Mouse (Mus musculus) liver, embryonic 14.5 days (tissue): ENCODE measurements at regions not wholly inside any gene's neighbourhood (a gene's known extent, or its start where the extent isn't known, plus 50 kb on each side); places are given as distances from the start of the nearest gene placed in this dataset.

Experiments used
- CTCF ChIP-seq: IDR thresholded peaks from 2 replicates; pipeline ENCODE4 v1.5.1; 2016; ENCODE audit warnings: antibody characterized with exemption, low read depth, control low read depth
- EP300 ChIP-seq: IDR thresholded peaks from 2 replicates; pipeline ENCODE4 v1.6.1; 2016; ENCODE audit warnings: antibody characterized with exemption, low read depth

GRCm38 (mm10) chr19:54359731-54360130, 315.8 kb downstream of the Adra2a start:
- TF ChIP-seq CTCF = no peak
- TF ChIP-seq EP300 = no peak
